Mouse (Mus musculus): Measurements from ENCODE around the gene Kcna7. TPM values are rescaled to one million over a fixed set of nuclear protein-coding genes. Genes with fewer than 3 reads are reported as not detected.

Kcna7 gene
- polyA plus RNA-seq, 2 experiments from 2014 or later = not detected

Other genes starting within 250 kb of the Kcna7 start
- not detected for gene Slc17a7, start 241.7 kb upstream of the Kcna7 start, polyA plus RNA-seq (2017; shearing (Covaris generic))
- gene Gfy, start 226.1 kb upstream of the Kcna7 start, polyA plus RNA-seq (2017; shearing (Covaris generic)) = not detected
- not detected for gene Pth2, start 224.7 kb upstream of the Kcna7 start, polyA plus RNA-seq (2017; shearing (Covaris generic))
- not detected for gene Ccdc155, start 200.8 kb upstream of the Kcna7 start, polyA plus RNA-seq (2017; shearing (Covaris generic))
- 10 to 100 TPM; 16.1 to 22.9 TPM for gene Dkkl1, start 193.5 kb upstream of the Kcna7 start, polyA plus RNA-seq (2017; shearing (Covaris generic))
- gene Tead2, start 189.9 kb upstream of the Kcna7 start, polyA plus RNA-seq (2017; shearing (Covaris generic)) = 1 to 10 TPM; 4.5 to 5.4 TPM
- gene Cd37, start 166.5 kb upstream of the Kcna7 start, polyA plus RNA-seq (2017; shearing (Covaris generic)) = 100 to 1,000 TPM; 473 to 666 TPM
- gene Slc6a16, start 164.6 kb upstream of the Kcna7 start, polyA plus RNA-seq (2017; shearing (Covaris generic)) = not detected
- not detected for gene Slc6a21, start 128.1 kb upstream of the Kcna7 start, polyA plus RNA-seq (2017; shearing (Covaris generic))
- gene Trpm4, start 71.9 kb upstream of the Kcna7 start, polyA plus RNA-seq (2017; shearing (Covaris generic)) = 10 to 100 TPM; 11.7 to 15.9 TPM
- gene Hrc, start 70.4 kb upstream of the Kcna7 start, polyA plus RNA-seq (2017; shearing (Covaris generic)) = not detected
- not detected for gene Ppfia3, start 38.6 kb upstream of the Kcna7 start, polyA plus RNA-seq (2017; shearing (Covaris generic))
- gene Lin7b, start 35.1 kb upstream of the Kcna7 start, polyA plus RNA-seq (2017; shearing (Covaris generic)) = not detected
- 100 to 1,000 TPM in 1 of 2 experiments, 10 to 100 TPM in 1; 82.1 to 130 TPM for gene Snrnp70, start 9.9 kb upstream of the Kcna7 start, polyA plus RNA-seq (2017; shearing (Covaris generic))
- gene Ntf5, start 8.0 kb downstream of the Kcna7 start, polyA plus RNA-seq (2017; shearing (Covaris generic)) = not detected
- gene Lhb, start 15.2 kb downstream of the Kcna7 start, polyA plus RNA-seq (2017; shearing (Covaris generic)) = not detected
- 10 to 100 TPM in 1 of 2 experiments, 1 to 10 TPM in 1; 9.2 to 18.2 TPM for gene Gys1, start 29.2 kb downstream of the Kcna7 start, polyA plus RNA-seq (2017; shearing (Covaris generic))
- 10 to 100 TPM; 41.9 to 51.9 TPM for gene Ruvbl2, start 32.4 kb downstream of the Kcna7 start, polyA plus RNA-seq (2017; shearing (Covaris generic))
- 1,000 to 10,000 TPM; 1,962 to 2,374 TPM for gene Ftl1, start 54.2 kb downstream of the Kcna7 start, polyA plus RNA-seq (2017; shearing (Covaris generic))
- 100 to 1,000 TPM; 146 to 164 TPM for gene Bax, start 61.2 kb downstream of the Kcna7 start, polyA plus RNA-seq (2017; shearing (Covaris generic))
- 1 to 10 TPM; 1.2 TPM for gene Tulp2, start 76.2 kb downstream of the Kcna7 start, polyA plus RNA-seq (2017; shearing (Covaris generic))
- under 1 TPM in 1 of 2 experiments, not detected in 1; 0.62 TPM for gene Gm45808, start 81.2 kb downstream of the Kcna7 start, polyA plus RNA-seq (2017; shearing (Covaris generic))
- gene Dhdh, start 83.2 kb downstream of the Kcna7 start, polyA plus RNA-seq (2017; shearing (Covaris generic)) = 1 to 10 TPM; 1.1 to 2.7 TPM
- 100 to 1,000 TPM; 124 to 159 TPM for gene Nucb1, start 104.8 kb downstream of the Kcna7 start, polyA plus RNA-seq (2017; shearing (Covaris generic))
- 100 to 1,000 TPM in 1 of 2 experiments, 10 to 100 TPM in 1; 49.3 to 132 TPM for gene Ppp1r15a, start 120.6 kb downstream of the Kcna7 start, polyA plus RNA-seq (2017; shearing (Covaris generic))
- gene Plekha4, start 120.7 kb downstream of the Kcna7 start, polyA plus RNA-seq (2017; shearing (Covaris generic)) = under 1 TPM in 1 of 2 experiments, not detected in 1; 0.20 TPM
- under 1 TPM; 0.77 to 0.81 TPM for gene Hsd17b14, start 149.2 kb downstream of the Kcna7 start, polyA plus RNA-seq (2017; shearing (Covaris generic))
- gene Bcat2, start 164.5 kb downstream of the Kcna7 start, polyA plus RNA-seq (2017; shearing (Covaris generic)) = 10 to 100 TPM; 46.4 to 77.9 TPM
- not detected for gene Fgf21, start 209.8 kb downstream of the Kcna7 start, polyA plus RNA-seq (2017; shearing (Covaris generic))
- not detected for gene Fut1, start 211.6 kb downstream of the Kcna7 start, polyA plus RNA-seq (2017; shearing (Covaris generic))
- gene Izumo1, start 216.2 kb downstream of the Kcna7 start, polyA plus RNA-seq (2017; shearing (Covaris generic)) = not detected
- under 1 TPM in 1 of 2 experiments, not detected in 1; 0.20 TPM for gene Rasip1, start 221.8 kb downstream of the Kcna7 start, polyA plus RNA-seq (2017; shearing (Covaris generic))
- under 1 TPM; 0.32 to 0.40 TPM for gene Mamstr, start 234.3 kb downstream of the Kcna7 start, polyA plus RNA-seq (2017; shearing (Covaris generic))

Data from CD4-positive, CD25-positive, alpha-beta regulatory T cell, adult 4 months (primary cell).